Mouse (Mus musculus) forebrain, embryonic 16.5 days (tissue): ENCODE results near the gene Cpt1b. TPM values are rescaled to one million over a fixed set of nuclear protein-coding genes. Genes with fewer than 3 reads are reported as not detected.

ENCODE experiments used
- ATAC-seq: fragments of 200-750 bp; cut with Nextera tagmentation; 2 replicates; pipeline ENCODE4 v1.8.0; 2017; ENCODE audit warnings: mild to moderate bottlenecking, moderate library complexity
- H3K27ac ChIP-seq: fragments of 300-500 bp; sonication (generic); 2 replicates; pipeline ENCODE4 v1.5.1; 2014; ENCODE audit warnings: low read length, control low read depth
- H3K27me3 ChIP-seq: fragments of 300-500 bp; sonication (generic); replicated peaks from 2 replicates; pipeline ENCODE4 v1.6.1; 2014; ENCODE audit warnings: low read length; ENCODE audit not compliant: control insufficient read depth, insufficient read depth
- H3K36me3 ChIP-seq: fragments of 300-500 bp; sonication (generic); 2 replicates; pipeline ENCODE4 v1.6.1; 2014; ENCODE audit not compliant: control insufficient read depth, insufficient read depth
- H3K4me1 ChIP-seq: fragments of 300-500 bp; sonication (generic); replicated peaks from 2 replicates; pipeline ENCODE4 v1.6.1; 2014; ENCODE audit warnings: low read length; ENCODE audit not compliant: control insufficient read depth, insufficient read depth
- H3K4me2 ChIP-seq: fragments of 300-500 bp; sonication (generic); 2 replicates; pipeline ENCODE4 v1.6.1; 2014; ENCODE audit warnings: mild to moderate bottlenecking, low read length, control low read depth
- H3K4me3 ChIP-seq: fragments of 300-500 bp; sonication (generic); replicated peaks from 2 replicates; pipeline ENCODE4 v1.5.1; 2014; ENCODE audit warnings: mild to moderate bottlenecking, low read length, control low read depth
- H3K9ac ChIP-seq: fragments of 300-500 bp; sonication (generic); replicated peaks from 2 replicates; pipeline ENCODE4 v1.6.1; 2014; ENCODE audit warnings: low read depth, low read length, control low read depth
- H3K9me3 ChIP-seq: fragments of 300-500 bp; sonication (generic); 2 replicates; pipeline ENCODE4 v1.6.1; 2016; ENCODE audit warnings: low read length; ENCODE audit not compliant: control insufficient read depth
- WGBS: fragments of 180-500 bp; shearing (Covaris S2); extraction: QIAGEN DNeasy Blood & Tissue Kit; methylation state at CpG from one replicate; pipeline ENCODE4 v1.1.7; 2014; 5-methylcytosine and 5-hydroxymethylcytosine counted together
- polyA plus RNA-seq: library from polyadenylated mRNA; unstranded; fragments of >200 nt; fragmentation: Nextera tagmentation; extraction: Ambion mirVana; gene quantifications from 2 replicates; pipeline ENCODE4 v1.2.1, GENCODE M21; 2015

The Cpt1b gene
- 1.2 and 1.8 TPM in 2 replicates for polyA plus RNA-seq

DNA sequence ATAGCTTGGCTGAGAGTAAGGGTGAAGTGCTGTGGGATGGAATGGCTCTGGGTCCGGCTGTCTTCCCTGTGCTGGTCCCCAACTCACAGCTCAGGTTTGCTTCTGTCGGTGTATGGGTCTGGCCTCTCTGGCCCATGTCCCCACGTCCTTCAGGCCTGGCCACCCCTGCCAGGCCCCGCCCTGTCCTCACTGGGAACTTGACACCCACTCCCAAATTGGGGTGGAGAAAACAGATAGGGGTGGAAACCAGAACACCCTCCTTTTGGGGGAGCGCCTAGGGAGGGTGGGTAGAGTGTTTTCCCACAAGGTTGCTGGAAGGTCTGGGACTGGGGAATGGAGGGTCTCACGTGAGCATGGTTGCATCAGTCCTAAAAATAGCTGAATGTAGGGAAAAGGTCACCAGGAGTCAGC, at the start of gene Cpt1b:
TSS of gene Cpt1b (minus strand) at position 153 of the 411 bp plus-strand sequence.
- no peaks in the 10 kb centered on the region for H3K9me3 ChIP-seq
- H3K9ac ChIP-seq: no peak within 1 kb of the TSS
- no peaks in the 10 kb centered on the region for H3K27me3 ChIP-seq
- ATAC-seq: no peak
- peaks cover 11% of the 10 kb centered on the region for H3K36me3 ChIP-seq
- WGBS: 35% methylated on average over 6 of the region's 6 CpGs
- H3K4me1 ChIP-seq: peaks cover 14% of the 10 kb centered on the region
- no peak within 1 kb of the TSS for H3K27ac ChIP-seq
- no peak within 1 kb of the TSS for H3K4me3 ChIP-seq
- no peak within 1 kb of the TSS for H3K4me2 ChIP-seq

DNA sequence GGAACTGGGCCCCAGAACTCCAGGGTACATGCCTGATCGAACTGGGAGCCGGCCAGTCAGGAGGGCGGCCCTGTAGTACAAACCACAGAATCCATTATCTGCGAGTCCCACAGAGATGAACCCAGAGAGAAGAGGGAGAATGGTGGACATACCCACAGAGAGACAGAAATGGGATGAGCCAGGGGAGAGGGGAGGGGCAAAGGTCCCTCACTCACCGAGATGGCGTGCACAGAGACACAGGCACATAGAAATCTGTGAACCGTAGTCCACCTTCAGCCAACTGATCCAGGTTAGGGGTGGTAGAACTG, 49.6 kb upstream of the Cpt1b start:
- Histone ChIP-seq H3K36me3 (no peaks in the 10 kb centered on the region), H3K27ac (no peak overlapping the region), H3K9ac (peak overlapping the region; percentile 66), H3K9me3 (no peaks in the 10 kb centered on the region), H3K4me3 (peak overlapping the region; percentile 56), H3K4me1 (peaks cover 15% of the 10 kb centered on the region), H3K27me3 (no peaks in the 10 kb centered on the region), H3K4me2 (peak overlapping the region; percentile 80)
- ATAC-seq: no peak
- WGBS: 90% methylated on average over 7 of the region's 7 CpGs

GRCm38 (mm10) chr15:89474596-89475292, 49.1 kb upstream of the Cpt1b start:
- ATAC-seq: no peak
- Histone ChIP-seq H3K9ac (no peak overlapping the region), H3K36me3 (no peaks in the 10 kb centered on the region), H3K4me3 (no peak overlapping the region), H3K9me3 (no peaks in the 10 kb centered on the region), H3K4me2 (no peak overlapping the region; the same call in 1 of the 2 replicates), H3K27me3 (no peaks in the 10 kb centered on the region), H3K27ac (no peak overlapping the region), H3K4me1 (peaks cover 15% of the 10 kb centered on the region)
- WGBS: 93% methylated on average over 19 of the region's 19 CpGs

GRCm38 (mm10) chr15:89473921-89474320, 48.3 kb upstream of the Cpt1b start:
- no peaks in the 10 kb centered on the region for H3K36me3 ChIP-seq
- H3K27me3 ChIP-seq: no peaks in the 10 kb centered on the region
- no peak overlapping the region for H3K27ac ChIP-seq
- WGBS: 98% methylated on average over 8 of the region's 8 CpGs
- no peaks in the 10 kb centered on the region for H3K9me3 ChIP-seq
- H3K9ac ChIP-seq: no peak overlapping the region
- ATAC-seq: no peak
- H3K4me2 ChIP-seq: no peak overlapping the region
- H3K4me3 ChIP-seq: no peak overlapping the region
- H3K4me1 ChIP-seq: peaks cover 15% of the 10 kb centered on the region

GRCm38 (mm10) chr15:89473370-89473769, 47.7 kb upstream of the Cpt1b start:
- Histone ChIP-seq H3K9me3 (no peaks in the 10 kb centered on the region), H3K4me3 (no peak overlapping the region), H3K27me3 (no peaks in the 10 kb centered on the region), H3K4me1 (peaks cover 15% of the 10 kb centered on the region), H3K4me2 (no peak overlapping the region), H3K36me3 (no peaks in the 10 kb centered on the region), H3K27ac (no peak overlapping the region), H3K9ac (no peak overlapping the region)
- no peak for ATAC-seq
- 85% methylated on average over 9 of the region's 9 CpGs for WGBS

DNA sequence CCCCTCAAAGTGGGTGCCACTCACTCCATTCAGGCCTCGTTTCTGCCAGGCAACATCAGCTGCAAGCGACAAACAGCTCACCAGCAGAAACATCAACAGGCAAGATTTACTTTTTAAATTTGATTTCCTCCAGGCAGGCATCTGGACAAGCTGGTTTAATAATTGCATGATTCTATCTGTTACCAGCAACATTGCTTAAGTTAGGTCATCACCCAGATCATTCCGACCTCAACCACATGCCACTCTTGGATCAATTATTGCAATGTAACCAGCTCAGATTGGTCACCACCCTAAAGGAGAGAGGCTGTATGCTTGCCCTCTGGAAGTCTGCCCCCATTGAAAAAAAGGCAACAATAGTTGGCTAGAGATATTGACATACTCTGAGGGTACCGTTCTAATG, 45.8 kb upstream of the Cpt1b start:
- Histone ChIP-seq H3K4me2 (no peak overlapping the region), H3K9ac (no peak overlapping the region), H3K9me3 (no peaks in the 10 kb centered on the region), H3K4me1 (peaks cover 11% of the 10 kb centered on the region), H3K36me3 (no peaks in the 10 kb centered on the region), H3K27me3 (no peaks in the 10 kb centered on the region), H3K4me3 (no peak overlapping the region), H3K27ac (no peak overlapping the region)
- no peak for ATAC-seq
- 88% methylated on average over 4 of the region's 4 CpGs for WGBS

GRCm38 (mm10) chr15:89468577-89468976, 42.9 kb upstream of the Cpt1b start:
- Histone ChIP-seq H3K4me3 (no peak overlapping the region), H3K27me3 (no peaks in the 10 kb centered on the region), H3K4me1 (no peaks in the 10 kb centered on the region), H3K27ac (no peak overlapping the region), H3K9me3 (no peaks in the 10 kb centered on the region), H3K36me3 (no peaks in the 10 kb centered on the region), H3K4me2 (no peak overlapping the region), H3K9ac (no peak overlapping the region)
- no peak for ATAC-seq
- 35% methylated on average over 2 of the region's 2 CpGs for WGBS

DNA sequence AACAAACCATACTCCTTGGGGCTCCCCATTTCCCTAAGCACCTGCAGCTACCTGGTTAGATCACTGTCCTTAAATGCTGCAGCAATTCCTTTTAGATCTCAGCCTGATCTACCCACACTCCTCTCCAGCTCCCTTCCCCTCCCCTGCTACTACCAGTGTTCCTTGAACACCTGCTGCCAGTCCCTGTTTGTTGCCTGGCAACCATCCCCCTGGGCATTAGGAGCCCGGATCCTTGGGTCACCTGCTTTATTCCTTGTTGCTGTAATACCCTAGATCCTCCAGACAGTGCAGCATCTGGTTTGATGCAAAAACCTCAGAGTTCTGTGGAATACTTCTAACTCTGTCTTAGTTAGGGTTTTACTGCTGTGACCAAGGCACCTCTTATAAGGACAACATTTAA, 39.4 kb upstream of the Cpt1b start:
- H3K4me2 ChIP-seq: no peak overlapping the region
- no peak overlapping the region for H3K9ac ChIP-seq
- no peak overlapping the region for H3K27ac ChIP-seq
- H3K36me3 ChIP-seq: peaks cover 19% of the 10 kb centered on the region
- H3K4me3 ChIP-seq: no peak overlapping the region
- H3K9me3 ChIP-seq: no peaks in the 10 kb centered on the region
- ATAC-seq: no peak
- H3K4me1 ChIP-seq: no peaks in the 10 kb centered on the region
- 4% methylated on average over 1 of the region's 1 CpGs for WGBS
- no peaks in the 10 kb centered on the region for H3K27me3 ChIP-seq

DNA sequence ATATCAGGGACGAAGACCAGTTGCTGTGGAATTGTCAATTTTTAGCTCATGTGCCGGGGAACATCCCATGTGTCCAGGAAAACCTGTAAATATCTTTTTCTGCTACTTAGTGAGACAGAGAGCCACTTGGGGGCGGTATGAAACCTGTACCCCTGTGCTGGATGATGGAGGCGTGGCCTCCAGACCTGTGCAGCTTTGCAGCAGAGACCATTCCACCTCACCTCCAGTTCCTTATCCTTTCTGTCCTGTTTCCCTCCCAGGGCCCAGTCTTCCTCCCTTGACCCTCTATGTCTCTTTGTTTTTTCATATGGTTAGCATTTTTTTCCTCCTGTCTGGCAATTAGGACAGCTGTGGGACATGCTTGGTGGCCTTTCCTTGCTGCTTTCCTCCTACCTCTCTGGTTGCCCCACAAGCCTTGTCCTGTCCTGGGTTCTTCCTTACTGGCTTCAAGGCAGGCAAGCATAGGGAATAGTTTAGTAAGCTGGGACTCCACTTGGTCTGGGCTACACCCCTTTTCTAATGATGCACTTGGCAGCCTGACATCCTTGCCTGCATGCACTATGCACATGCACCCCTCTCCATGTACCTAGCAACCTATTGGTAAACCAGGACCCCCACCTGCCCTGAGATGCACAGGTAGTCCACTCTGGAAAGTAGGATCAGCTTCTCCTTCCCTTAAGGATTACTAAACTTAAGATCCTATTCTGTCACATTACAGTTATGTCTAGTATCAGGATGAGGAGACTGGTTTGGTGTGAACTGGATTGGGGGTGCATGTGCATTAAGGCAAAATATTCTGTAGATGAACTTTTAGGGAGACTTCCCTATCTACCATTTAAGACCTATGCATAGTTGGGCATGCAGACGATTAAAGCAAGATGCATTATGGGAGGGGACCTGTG, 37.9 kb upstream of the Cpt1b start:
- no peak overlapping the region for H3K27ac ChIP-seq
- no peak overlapping the region for H3K4me3 ChIP-seq
- no peak overlapping the region for H3K4me2 ChIP-seq
- no peaks in the 10 kb centered on the region for H3K9me3 ChIP-seq
- no peaks in the 10 kb centered on the region for H3K4me1 ChIP-seq
- no peaks in the 10 kb centered on the region for H3K27me3 ChIP-seq
- no peak overlapping the region for H3K9ac ChIP-seq
- 65% methylated on average over 5 of the region's 5 CpGs for WGBS
- ATAC-seq: no peak
- H3K36me3 ChIP-seq: peaks cover 30% of the 10 kb centered on the region
